Mouse (Mus musculus) spleen, postnatal 10 days (tissue): ENCODE measurements around the gene Specc1l.
"Not testable (repeated sequence)": the region's sequence is repeated elsewhere in the genome, so short reads cannot be mapped to it uniquely, and the experiment has no call there.

Experiments
- DNase-seq, 2 experiments: peaks; one replicate each; pipeline ENCODE4 v3.0.0; 2021 to 2022; ENCODE audit warnings: low spot score in 2 of 2

Specc1l gene

DNA sequence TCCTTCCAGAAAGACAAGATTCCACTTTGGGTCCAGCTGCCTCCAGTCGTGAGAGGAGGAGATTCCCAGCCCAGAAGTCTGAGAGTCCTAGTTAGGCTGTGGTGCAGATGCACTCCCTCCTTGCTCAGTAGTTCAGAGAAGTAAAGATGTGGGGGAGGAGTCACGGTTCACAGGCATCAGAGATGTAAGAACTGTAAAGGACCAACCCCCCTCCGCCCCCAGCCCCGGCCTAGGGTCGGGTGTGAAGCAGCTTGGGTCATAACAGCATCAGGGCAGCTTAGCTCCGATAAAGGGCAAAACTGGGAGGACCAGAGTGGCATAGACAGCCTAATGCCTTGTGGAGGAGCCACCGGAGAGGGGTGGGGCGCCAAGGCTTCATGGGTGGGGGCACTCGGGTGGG lies 104.6 kb downstream of the Specc1l start:
- DNase-seq: peak in 1 of 2 experiments; percentile 43

DNA sequence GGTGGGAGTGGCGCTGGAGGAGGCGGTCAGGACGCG lies 104.8 kb downstream of the Specc1l start, which contains the start of gene Adora2a:
Gene Adora2a, plus strand, starts transcription at position 6 of the 36 bp plus-strand sequence.
- no peak for DNase-seq

DNA sequence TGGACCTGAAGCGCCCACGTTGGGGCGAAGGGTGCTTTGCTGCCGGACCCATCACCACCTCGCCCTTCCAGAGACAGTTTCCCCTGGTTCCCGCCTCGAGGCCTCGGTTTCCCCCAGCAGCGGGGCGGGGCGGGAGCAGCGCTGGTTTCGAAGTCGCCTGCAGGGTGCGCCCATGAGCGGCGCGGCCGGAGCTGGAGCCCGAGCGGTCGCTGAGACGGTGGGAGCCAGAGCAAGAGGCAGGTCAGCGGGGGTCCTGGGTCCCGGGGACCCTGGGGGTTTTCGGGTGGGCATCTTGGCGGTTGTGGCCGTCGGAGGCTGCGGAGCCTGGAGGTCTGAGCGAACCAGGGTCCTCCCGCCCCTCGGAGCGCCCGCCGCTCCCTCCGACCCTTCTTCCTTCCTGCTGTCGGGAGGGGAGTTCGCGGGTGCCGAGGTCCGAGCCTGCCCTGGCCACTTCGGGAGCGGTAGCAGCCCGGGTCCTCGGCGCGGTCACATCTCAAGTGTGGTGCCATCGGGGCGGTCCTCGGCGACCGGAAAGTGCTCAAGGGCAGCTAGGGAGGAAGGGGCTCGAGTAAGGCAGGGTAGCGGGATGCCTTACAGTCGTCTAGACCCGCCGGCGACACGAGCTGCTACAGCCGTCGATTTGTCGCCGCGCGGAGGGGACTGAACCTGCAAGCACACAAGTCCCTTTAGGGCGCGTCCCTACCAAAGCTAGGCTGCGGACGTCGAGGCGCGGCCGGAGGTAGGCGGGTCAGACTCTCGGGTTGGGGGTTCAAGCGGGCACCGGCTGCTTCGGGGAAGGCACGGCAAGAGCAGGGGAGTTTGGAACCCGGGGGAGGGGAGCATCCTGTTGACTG lies 105.3 kb downstream of the Specc1l start:
- DNase-seq: peak; percentile 65 to 81

DNA sequence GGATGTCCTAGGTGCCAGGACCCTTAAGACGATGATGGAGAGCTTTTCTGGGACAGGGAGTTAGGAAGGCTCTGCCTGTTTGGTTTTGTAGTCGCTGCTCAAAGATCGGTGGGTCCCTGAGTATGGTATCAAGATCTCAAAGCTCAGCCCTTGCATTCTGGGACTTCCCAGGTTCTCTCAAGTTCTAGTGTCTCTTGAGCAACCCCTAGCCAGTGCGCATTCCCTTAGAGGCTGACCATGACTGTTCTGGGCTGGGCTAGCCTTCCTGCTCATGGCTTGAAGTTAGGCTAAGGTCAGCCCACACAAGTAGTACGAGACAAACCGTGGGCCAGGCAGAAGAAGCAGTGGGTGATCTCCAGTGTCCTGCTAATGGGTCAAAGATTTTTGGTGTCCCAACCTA lies 106.3 kb downstream of the Specc1l start:
- no peak for DNase-seq

DNA sequence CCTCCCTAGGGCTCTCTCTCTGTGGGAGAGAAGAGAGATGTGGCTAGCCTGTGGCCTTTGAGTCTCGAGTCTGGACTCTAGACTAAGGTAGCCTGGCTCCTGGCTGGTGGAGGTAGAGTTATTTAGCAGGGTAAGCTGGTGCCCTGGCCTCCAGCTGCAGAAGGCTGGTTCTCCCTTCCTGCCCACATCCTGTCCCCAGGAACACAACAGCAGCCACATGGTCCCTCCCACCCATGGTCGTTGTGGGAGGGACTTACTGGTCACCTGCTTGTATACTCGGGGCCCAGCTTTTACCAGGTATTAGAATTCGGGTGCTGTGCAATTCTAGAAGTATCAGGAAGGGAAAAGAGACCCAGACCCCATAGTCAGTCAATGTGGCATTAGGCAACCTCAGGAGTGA lies 108.4 kb downstream of the Specc1l start:
- peak in 1 of 2 experiments; percentile 46 for DNase-seq

DNA sequence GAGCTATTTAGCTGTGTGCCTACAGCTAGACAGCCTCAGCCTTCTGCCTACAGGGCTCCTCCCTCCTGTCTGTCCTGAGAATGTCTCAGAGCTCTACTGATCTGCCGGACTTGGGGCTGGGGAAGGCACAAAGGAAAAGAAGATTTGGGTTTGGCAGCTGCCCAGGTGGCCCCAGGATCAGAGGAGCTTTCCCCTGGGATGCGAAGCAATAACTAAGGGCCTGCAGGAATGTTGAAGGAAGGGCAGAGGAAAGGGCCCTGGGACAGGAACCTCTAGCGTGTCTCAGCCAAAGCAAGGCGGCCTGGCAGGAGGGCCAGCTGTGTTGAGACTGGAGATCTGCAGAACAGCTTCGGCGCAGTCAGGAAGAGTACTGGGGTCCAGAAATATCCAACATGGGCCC lies 111.1 kb downstream of the Specc1l start:
- no peak for DNase-seq

DNA sequence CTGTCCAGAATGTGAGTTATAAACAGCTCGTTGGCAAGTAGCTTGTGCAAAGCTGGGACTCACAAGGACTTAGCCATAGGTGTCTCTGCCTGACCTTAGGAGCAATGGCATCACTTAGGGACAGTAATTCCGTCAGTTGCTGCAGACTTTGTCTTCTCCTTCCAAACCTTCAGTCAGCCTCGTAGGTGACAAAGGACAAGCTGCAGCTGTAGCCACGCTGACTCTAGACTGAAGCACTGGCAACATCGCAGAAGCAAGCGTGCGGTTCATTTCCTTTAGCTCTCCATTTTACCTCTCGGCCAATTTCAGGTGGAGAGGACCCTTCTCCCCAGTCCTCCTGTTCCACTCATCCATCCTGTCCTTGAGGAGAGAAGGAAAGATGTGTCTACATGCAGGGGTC lies 112.1 kb downstream of the Specc1l start:
- no peak for DNase-seq

DNA sequence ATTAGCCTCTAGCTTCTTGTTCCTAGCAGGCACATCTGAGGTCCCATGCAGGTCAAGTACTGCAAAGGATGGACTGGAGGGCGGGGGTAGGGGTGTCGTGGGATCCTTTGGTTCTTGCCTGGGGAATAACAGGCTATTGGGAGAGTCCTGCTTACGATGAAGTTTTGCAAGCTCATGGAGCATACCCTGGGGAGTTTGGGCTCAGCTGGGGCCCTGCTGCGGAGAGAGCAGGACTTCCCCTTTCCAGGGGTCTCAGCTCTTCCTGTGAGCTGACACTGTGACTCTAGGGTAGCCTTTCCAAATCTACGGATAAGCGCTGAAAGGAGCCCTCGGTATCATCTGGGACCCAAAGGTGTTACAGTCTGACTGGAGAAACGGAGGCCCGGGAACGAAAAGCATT lies 112.5 kb downstream of the Specc1l start:
- DNase-seq: no peak

DNA sequence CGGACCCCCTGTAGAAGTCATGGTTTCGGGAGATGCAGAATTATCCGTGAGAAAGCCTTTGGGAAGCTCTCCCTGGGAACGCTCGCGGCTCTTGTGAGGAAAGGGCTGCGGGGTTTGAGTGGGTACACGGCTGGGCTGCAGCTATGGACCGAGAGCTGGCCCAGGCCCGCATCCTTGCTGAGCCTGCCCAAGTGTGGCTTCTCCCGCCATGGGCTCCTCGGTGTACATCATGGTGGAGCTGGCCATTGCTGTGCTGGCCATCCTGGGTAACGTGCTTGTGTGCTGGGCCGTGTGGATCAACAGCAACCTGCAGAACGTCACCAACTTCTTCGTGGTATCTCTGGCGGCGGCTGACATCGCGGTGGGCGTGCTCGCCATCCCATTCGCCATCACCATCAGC lies 113.9 kb downstream of the Specc1l start:
- DNase-seq: no peak

DNA sequence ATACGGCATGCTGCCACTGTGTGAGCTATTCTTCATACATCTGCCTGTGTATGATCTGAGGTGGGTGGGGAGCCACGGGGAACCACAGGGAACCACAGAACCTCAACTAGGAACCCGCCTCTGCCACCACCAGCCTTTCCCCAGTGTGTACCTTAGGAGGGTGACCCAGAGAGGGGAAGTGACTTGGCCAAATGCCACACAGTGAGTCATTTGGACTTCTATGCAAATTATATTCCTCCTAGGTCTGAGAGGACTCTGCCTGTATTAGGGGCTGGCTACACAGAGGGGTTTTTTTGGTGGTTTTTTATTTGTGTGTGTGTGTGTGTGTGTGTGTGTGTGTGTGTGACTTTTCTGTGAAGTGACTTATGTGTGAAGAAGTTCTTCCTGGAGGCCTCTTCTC lies 114.7 kb downstream of the Specc1l start:
- DNase-seq: peak in 1 of 2 experiments; percentile 62

DNA sequence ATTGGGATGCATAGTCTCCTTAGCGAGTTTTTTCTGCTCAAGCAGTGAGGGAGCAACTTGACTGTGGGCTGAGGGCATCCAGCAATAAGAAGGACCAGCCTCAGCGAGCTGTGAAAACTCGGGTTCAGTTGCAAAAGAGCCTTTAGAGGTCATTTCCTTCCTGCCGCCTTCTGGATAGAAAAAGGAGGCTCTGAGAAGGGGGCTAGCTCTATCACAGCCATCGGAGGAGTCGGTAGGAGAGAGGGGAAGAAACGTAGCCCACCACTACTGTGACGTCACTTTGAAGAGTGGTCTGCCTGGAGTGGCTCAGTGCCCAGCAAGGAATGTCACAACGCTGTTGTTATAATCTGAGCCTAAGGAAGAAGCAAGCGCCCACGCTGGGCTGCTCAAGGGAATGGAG lies 115.2 kb downstream of the Specc1l start:
- DNase-seq: no peak

DNA sequence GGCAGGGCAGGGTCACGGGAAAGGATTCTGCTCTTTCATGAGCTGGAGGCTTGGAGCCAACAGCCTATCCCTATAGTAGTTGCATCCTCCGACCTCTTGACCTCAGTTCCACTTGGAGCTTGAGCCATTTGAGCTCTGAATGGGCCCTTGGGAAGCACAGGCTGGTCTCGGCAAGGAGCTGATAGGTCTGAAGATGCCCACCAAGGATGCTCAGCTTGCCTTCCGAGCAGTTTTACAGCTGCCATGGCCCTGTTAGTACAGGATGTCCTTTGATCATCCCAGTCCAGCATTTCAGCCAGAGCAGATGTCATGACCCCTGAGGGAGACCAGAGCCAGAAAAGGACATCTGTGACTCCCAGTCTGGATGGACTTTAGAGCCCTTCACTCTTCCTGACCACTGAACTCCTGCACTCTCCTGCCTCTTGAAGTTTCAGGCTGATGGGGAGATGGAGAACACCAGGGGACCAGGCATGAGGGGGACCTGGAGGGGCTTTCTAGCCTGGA lies 116.4 kb downstream of the Specc1l start:
- no peak for DNase-seq

DNA sequence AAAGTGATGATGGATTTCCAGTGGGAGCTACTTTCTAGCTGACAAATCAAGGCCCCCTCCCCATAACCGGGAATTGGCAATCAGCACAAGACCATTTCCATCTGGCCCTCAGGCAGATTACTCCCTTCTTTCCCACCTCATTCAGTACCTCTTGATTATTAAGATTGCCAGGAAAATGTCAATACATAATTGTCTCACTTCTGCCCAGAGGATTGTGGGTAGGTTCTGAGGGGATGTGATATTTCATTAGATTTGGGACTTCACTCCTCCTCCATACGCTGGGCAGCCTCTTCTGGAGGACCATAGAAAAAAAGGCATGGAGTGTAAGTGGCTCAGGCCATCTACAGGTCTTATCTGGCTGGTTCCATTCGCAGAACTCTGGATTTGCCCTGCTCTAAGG lies 120.4 kb downstream of the Specc1l start:
- no peak for DNase-seq

DNA sequence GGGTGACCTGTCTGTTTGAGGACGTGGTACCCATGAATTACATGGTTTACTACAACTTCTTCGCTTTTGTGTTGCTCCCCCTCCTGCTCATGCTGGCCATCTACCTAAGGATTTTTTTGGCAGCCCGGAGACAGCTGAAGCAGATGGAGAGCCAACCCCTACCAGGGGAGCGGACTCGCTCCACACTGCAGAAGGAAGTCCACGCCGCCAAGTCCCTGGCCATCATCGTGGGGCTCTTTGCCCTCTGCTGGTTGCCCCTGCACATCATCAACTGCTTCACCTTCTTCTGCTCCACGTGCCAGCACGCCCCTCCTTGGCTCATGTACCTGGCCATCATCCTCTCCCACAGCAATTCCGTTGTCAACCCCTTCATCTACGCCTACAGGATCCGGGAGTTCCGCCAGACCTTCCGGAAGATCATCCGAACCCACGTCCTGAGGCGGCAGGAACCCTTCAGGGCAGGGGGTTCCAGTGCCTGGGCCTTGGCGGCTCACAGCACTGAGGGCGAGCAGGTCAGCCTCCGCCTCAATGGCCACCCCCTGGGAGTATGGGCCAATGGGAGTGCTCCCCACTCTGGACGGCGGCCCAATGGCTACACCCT lies 121.4 kb downstream of the Specc1l start:
- DNase-seq: no peak

DNA sequence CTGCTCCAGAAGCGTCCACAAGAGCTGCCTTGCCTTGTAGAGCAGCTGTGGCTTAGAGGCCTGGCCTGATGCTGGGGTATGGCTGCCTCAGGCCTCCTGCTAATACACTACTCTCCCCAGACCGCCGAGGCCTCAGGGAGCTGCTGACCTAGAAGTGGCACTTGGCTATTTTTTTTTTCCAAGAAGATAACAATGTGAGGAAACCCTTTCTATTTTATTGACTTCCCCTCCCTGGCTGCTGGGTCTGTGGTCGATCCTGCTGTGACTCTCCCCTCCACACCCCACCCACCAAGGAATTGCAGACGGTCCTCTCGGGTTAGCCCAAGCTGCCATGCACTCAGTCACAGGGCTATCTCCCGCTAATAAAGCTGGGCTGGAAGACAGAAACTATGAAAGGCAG lies 122.3 kb downstream of the Specc1l start:
- no peak for DNase-seq

DNA sequence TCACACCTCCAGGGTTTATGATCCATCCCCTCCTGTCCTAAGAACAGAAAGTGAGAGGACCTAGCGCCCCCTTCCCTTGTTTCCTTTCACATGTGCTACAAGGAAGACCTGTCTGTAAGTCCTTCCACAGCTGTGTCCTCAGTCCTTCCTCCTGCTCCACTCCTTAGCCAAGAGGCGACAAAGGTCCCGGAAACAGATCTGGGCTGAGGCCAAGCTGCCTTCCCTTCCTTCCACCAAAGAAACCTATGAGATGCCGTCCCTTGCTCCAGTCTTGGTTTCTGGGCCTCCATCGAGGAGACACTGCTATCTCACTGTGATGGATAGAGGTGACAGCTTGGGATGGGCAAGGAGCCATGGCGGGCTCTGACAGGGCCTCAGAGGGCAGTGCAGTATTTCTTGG lies 123.2 kb downstream of the Specc1l start:
- DNase-seq: no peak

DNA sequence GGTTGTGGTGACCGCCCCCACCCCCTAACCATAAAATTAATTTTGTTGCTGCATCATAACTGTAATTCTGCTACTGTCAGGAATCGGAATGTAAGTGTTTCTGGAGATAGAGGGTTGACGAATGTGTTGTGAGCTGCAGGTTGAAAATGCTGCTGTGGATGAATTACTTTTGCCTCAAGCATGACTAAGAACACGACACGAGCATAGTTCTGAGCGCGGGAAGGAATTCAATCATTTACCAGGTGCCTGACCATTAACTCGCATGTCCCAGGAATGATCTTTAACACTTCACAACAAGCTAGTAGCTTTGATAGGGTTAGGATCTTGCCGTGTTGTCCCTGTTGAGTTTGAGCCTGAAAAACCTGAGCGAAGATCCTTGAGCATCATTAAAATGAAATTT lies 125.4 kb downstream of the Specc1l start:
- DNase-seq: no peak

DNA sequence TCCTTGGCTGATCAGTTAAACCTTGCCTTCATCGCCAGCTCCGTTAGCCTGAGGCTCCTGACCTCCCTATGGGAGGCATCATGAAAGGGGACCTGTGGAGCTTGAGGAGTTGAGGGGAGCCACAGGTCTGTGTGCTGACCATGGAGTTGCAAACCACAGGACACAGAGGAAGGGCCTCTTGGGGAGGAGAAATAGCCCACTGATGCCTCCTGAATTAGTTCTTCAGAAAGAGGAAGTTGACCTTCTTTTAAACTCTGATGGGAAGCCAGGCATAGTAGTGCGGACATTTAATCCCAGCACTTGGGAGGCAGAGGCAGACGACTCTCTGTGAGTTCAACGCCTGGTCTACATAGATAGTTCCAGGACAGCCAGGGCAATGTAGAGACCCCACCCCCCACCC lies 127.0 kb downstream of the Specc1l start:
- no peak for DNase-seq

DNA sequence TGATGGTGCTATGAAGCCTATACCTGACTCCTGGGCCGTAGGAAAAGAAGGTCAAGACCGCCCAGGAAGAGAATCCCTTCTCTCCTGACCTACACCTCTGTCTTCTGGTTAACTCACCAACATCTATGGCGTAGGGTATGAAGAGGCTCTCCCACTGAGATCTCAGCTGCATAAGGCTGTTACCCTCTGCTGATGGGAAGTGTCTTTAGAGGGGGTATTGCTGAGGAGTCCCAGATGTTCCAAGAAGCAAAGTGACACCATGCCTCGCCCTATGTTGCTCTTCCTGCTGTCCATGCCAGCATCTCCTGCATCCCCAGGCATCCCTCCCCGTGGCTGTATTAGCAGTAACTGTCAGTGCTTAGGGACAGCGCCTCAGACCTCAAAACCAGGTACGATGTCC lies 127.5 kb downstream of the Specc1l start:
- DNase-seq: no peak

DNA sequence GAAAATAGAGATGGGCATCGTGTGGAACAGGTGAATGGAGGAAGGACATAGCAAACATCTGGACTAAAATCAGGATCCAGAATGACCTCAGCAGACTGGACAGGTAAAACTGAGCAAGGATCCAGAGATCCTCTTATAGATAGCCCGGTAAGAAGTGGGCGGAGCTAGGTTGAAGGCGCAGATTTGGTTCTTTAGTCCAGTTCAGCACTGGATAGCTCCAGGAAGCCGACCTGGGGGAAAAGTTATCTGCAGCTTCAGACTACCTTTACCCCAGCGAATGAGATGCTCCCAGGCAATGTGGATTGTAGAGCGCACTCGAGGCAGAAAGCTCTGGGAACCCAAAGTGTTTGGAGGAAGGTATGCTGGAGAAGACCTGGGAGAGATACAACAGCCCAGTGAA lies 130.1 kb downstream of the Specc1l start:
- DNase-seq: no peak

DNA sequence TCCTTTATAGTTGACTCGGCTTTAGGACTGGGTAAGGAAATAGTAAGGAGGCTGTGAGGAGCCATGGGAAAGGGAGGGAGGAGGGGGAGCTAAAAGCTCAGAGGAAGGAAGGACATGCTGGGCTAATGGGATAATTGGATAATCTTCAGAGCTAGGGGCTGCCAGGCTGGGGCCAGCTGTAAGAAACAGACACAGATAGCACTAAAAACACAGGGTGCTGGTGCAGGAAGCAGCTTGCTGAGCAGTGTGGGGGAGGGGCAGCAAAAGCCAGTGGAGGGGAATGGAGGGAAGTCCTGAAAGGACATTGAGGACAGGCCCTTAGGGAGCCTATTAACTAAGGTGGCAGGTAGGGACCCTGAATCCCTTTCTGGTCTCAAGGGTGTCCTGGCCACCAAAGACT lies 132.7 kb downstream of the Specc1l start:
- not testable (repeated sequence) for DNase-seq

DNA sequence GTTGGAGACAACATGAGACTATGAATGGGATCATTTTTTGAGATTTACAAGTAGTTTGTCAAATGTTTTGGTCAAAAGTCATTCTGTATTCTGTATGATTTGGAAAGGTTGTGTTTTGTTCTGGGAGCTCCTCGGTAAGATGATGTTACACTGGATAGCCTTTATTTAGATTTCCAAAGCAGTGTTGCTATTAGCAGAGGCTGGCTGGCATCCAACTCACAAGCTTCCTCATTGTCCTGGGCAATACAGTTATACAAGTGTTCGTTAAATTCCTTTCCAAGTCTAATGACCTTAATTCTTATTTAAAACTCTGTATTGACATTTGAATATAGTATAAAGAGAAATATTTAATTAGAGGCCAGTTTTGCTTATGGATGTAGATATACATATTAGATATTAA lies 133.4 kb downstream of the Specc1l start:
- no peak for DNase-seq

DNA sequence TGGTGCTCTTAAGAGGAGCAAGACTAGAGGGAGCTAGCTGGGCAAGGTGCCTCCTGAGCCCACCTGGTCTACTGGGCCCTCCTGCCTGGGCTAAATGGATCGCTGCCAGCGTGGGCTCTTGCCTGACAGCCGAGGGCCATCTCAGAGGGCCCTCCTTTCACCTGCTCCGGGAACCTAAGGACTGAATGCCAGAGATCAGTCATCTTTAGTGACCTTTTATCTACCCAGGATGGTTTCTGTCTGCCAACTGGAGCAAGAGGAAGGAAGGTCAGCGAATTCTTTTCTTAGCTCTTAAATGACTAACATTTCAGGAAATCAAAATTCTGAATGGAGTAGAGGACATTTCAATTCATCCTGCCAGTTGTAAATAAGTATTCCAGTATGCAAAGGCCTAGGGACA lies 138.7 kb downstream of the Specc1l start:
- no peak for DNase-seq

DNA sequence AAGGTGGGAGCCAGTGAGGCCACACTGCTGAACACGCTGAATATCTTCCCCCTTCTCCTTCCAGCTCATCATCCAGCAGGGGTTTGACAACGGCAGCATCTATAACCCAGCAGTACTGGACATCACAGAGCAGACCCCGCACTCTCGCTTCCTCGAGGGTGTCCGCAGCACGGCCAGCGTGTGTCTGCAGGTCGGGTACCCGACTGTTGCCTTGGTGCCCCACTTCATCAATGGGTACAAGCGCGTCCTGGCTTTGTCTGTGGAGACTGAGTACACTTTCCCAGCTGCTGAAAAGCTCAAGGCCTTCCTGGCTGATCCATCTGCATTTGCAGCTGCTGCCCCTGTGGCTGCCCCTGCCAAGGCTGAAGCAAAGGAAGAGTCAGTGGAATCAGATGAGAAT lies 140.7 kb downstream of the Specc1l start:
- no peak for DNase-seq
